Mouse (Mus musculus) left cerebral cortex, adult 11 months (tissue): Measurements from ENCODE around the gene Slc44a3.

ENCODE experiments used
- DNase-seq: peaks from one replicate; pipeline ENCODE4 v3.0.0; 2022; ENCODE audit warnings: low spot score

Gene Slc44a3

DNA sequence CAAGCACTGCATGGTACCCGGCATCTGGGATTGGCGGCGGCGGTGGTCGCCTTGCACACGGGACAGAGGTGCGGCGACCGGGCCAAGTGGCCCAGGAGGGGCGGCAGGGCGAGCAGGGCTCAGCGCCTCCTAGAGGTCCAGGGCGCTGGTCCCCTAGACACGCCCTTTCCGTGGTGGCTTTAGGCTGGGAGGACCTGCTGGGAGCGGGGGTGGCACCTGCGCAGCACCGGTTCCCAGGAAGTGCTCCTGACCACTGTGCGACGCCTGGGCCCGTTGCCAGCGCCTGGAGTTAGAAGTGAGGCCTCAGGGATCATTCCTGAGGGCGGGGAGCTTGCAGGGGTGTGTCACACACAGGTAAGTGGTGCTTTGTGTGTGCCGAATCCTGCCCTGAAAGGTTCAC lies at the start of gene Slc44a3:
Gene Slc44a3 (minus strand): TSS at position 229 of the 400 bp plus-strand sequence.
- no peak for DNase-seq

DNA sequence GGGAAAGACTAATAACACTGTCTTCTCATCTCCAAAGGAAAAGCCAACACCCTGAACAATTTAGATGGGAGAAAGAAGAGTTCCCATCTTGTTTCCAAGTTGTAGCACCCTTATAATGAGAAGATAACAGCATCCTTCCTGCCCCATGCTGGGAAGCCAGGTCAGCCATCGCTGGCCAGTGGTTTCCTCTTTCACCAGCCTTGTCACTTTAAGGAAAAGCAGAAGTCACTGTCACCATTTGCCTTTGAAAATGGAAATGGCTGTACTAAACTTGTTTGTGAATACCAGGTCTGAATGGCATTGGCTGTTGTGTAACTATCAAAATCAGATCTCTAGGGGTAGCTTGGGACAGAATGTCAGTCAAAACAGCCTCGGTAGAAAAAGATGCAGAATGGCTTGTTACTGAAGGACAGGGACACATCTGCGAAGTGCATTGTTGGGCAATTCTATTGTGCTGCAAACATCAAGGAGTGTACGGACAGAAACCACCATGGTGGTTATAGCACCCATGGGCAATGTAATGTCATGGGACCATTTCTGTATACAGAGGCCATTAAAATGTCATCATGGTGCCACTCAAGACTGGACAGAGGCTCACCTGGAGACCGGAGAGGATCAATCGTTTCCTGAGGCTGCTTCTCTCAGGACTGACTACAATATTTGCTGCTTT lies 47.8 kb upstream of the Slc44a3 start:
- no peak for DNase-seq

DNA sequence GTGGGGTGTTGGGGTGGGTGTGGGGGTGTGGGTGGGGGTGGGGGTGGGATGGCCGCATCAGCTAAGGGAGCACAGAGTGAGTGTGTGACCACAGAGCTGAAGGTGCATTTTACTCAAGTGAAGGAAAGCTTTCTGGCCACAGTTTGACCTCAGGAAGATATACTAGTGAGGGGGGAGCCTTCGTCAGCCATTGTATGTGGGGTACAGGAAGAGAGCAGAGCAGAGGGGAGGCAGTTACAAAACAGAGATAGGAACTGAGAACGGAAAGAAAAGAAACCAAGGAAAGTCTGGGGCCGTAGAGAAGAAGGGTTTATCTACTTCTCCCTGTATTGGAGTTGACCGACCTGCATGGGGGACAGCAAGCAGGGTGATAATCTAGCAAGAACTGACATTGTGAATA lies 47.2 kb upstream of the Slc44a3 start:
- DNase-seq = no peak

DNA sequence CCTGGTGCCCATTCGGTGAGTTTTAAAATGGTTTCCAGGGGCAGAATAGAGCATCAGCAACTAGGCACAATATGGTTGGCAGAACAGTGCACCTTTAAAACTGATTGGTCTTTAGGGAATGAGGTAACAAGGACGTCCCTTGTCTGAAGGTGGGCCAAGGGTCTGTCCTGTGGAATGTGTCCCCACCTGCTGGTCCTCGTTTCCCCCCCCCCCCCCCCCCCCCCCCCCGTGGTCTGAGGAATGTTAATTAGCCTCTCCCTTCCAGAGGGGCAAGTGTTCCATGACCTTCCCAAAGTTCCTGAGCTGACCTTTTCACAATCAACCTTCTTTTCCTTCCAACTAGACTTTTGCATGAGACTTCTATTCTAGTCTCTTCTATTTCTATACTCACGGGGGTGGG lies 46.5 kb upstream of the Slc44a3 start:
- DNase-seq = no peak

DNA sequence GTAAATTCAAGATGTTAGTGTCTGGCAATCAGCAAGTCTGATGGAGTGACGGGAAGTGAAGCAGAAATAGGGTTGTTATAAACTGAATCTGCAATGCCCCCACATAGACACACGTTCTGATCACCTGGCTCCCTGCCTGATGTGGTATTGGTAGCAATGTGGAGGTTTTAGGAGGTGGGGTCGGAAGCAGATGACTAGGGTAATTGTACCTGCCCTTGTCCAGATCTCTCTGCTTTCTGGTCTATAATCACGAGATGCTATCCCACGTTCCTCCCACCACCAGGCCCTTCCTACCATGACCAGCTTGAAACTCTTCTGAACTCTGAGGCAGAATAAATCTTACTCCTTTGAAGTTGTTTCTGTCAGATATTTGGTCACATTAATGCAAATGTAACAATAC lies 45.4 kb upstream of the Slc44a3 start:
- no peak for DNase-seq

DNA sequence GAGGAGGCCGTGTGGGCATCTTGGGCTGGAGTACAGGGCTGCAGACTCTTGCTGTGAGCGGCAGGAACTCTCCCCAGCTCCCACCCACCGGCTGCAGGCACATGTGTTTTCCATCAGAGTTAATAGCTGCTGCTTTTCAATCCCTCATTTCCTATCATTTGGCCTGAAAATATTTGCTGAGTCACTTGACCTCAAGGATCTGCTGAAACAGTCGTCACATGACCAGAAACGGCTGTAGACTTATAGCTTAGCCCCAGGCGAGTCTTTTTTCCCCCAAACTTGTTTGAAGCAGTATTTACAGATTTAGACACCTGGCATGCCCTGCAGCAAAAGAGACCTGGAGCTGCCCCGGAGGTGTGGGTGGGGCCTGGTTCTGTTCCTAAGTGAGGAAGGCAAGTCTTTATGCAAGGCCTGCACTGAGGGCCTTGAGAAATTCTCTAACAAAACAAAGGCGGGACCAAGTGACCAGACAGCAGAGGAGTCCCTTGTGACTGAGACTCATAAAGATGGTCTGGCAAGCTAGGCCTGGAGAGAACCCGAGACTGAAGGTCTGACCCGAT lies 44.9 kb upstream of the Slc44a3 start:
- DNase-seq = no peak

DNA sequence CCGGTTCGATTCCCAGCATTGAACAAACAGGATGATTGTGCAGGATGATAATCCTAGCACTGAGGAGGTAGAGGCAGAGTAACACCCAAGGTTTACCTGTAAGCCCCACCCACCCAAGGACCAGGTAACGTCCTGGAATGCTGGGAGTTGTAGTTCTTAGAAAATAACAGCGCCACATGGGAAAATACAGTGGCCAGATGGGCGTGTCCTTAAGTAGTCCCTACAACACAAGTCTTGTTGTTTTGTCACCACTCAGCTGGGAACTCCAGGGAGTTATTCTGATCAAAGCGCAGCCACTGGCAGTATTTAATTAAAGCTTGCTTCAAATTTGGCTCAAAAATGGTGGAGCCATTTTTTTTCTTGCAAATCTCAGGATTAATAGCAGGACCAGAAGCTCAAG lies 44.2 kb upstream of the Slc44a3 start:
- no peak for DNase-seq

DNA sequence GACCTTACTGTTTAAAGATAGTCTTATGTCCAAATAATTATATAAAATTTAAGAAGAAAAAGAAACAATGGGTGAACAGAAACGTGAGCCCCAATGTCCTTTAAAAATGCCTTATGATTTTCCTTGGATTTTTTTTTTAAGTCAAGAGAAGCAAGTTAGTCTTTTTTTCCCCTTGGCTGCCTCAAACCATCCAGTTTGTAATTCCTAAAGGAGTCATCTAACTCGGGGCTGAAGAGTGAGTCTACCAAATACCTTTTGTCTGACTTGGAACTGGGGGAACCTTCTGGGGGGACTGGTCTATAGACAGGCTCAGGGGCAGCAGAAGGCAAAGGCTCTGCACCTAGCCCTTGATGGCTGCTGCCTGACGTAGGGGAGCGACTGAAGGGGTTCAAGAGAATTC lies 42.2 kb upstream of the Slc44a3 start:
- DNase-seq = no peak

DNA sequence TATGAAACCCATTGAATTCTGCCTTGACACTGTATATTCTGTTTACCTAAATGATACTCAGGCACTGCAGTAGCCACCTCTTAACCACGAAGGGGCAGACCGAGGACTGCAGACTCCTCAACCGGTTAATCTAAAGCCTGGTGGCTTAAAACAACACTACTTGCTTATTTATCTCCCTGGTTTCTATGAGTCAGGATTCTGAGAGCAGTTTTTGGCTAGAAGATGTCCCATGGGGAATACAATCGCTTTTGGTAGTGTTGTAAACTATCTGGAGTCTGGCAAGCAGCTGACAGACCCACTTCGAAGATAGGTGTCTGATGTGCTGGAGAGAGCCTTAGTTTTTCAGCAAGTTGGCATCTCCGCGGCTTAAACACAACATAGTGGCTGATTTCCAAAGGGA lies 41.7 kb upstream of the Slc44a3 start:
- DNase-seq = no peak

DNA sequence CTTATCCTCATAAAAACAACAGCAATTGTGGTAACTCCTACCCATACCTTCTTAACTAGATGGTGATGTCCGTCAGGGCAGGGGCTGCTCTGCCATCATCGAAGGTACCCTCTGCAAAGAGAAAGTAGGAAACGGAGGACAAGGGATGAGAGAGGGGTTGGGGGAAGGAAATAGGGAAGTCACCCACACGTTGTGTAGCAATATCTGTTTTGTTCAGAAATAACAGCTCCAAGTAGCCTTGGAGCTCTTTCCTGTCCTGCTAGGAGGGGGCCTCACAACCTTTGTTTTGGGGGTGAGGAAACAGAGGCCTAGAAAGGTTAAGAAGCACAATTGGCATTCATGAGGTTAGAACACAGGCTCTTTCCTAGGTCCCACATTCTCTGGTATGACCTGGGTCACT lies 39.3 kb upstream of the Slc44a3 start:
- no peak for DNase-seq

DNA sequence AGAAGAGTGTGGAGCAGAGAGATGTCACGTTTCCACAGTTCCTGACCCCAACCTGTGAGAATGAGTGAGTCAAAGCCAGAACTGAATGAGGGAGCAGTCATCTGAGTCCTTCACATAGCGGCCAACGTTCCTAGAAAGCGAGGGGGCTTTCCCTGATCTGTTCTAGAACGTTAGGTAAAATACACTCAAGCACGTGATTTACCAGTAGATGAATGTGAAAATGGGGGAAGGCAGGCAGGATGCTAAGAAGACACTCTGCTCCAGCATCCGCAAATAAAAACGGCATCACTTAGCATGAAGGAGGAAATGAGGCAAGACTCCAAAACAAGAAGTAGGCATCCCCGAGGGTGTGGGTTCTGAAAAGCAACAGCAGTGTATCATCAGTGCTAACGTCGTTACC lies 38.4 kb upstream of the Slc44a3 start:
- DNase-seq = no peak

DNA sequence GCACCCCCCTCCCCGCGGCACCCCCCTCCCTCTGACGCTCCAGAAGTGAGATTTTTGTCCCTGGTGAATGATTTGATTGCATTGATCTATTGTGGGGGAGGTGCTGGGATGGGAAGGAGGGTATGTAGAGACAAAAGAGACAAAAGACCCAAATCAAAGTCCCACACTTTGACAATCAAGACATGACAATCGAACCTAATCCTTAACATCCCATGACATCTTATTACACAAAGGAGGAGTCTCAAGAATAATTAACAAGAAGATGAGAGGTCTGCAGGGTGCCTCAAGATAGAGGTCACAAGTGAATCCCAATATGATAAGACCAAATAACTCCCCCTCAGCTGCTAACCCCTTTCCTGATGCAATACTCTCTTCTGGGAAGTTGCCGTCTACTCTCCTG lies 37.6 kb upstream of the Slc44a3 start:
- DNase-seq = no peak

DNA sequence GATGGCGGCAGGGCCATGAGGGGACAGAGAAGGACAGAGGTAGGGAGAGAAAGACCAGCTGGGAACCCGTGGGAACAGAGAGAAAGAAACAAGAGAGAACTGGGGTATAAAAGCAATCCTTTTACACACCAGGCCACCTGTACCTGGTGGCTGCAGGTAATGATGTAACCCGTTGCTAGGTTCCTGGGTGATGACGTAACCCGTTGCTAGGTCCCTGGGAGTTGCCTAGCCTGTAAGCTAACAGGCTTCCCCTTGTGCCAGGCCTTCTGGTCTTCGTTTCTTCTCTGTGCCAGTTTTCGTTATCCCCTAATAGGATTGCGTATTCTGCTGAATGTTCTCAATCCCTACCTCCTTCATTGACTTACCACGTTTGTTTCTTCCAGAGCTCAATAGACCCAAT lies 36.8 kb upstream of the Slc44a3 start:
- no peak for DNase-seq

DNA sequence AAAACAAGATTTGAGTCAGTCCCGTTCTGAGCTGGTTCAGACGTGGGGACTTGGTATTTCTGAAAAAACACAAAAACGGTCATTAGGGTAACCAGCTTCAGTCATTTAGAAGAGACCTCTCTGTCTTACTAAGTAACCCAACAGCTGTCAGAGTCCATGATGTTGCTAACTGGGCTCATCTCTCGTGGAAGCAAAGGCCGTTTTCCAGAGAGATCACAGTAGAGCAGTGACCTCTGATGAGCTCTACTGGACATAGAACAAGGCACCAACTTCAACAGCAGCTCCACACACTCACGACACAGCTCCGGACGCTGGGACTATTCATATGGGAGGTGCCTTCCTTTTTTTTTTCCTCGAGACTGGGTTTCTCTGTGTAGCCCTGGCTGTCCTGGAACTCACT lies 35.7 kb upstream of the Slc44a3 start:
- DNase-seq = no peak

DNA sequence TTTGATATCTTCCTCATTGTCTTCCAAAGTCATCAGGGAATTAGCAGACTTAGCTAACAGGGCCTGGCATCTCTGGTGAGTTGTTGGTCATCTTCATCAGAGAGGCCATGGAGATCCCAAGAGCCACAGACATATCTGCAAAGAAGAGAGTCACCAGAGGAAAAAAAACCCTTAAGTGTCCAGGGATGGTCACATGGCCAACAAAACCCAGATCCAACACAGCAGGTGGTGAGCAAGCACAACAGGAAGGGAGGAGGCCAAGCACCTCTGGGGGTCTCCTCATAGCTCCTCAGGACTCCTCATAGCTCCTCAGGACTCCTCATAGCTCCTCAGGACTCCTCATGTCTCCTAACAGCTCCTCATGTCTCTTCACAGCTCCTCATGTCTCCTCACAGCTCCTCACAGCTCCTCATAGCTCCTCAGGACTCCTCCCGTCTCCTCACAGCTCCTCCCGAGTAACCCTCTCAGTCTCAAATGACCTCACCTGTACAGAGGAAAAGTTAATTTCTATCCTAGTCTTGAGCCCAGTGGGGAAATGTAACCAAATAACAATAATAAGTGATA lies 35.2 kb upstream of the Slc44a3 start:
- no peak for DNase-seq

DNA sequence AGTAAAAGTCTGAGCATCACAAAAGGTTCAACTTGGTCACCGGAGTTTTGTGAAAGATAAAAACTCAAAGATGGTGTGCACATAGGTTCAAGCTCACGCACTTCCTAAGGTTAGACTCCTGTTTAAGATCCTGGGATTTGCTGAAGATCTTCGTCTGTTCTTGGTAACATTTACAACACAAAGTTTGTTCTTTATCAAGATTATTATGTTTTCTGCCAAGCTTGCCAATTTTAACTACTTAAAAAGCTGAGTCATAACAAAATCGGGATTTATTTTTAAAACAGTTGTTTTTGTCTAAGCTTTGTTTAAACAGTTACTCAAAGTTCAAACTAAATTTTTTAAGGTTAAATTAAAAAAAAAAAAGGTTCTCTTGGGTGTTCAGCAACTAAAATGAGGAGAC lies 34.7 kb upstream of the Slc44a3 start:
- DNase-seq = no peak

DNA sequence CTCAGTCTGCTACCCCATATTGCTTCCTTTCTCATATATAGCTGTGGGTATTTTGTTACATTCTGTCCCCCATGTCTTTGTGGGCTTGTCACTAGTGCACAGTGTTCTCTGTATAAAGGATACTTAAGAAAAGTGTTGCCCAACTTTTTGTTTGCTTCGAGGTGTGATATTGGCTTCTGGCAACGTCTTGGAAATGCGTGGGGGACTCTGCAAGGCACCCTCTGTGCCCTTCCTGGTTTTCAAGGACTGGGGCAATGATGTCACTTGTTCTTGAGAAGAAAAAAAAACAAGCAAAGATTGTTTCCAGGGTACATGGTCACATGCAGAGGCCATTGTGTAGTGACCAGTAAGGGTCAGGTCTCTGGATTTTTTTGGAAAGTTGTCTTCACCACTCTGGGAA lies 29.6 kb upstream of the Slc44a3 start:
- DNase-seq = no peak

DNA sequence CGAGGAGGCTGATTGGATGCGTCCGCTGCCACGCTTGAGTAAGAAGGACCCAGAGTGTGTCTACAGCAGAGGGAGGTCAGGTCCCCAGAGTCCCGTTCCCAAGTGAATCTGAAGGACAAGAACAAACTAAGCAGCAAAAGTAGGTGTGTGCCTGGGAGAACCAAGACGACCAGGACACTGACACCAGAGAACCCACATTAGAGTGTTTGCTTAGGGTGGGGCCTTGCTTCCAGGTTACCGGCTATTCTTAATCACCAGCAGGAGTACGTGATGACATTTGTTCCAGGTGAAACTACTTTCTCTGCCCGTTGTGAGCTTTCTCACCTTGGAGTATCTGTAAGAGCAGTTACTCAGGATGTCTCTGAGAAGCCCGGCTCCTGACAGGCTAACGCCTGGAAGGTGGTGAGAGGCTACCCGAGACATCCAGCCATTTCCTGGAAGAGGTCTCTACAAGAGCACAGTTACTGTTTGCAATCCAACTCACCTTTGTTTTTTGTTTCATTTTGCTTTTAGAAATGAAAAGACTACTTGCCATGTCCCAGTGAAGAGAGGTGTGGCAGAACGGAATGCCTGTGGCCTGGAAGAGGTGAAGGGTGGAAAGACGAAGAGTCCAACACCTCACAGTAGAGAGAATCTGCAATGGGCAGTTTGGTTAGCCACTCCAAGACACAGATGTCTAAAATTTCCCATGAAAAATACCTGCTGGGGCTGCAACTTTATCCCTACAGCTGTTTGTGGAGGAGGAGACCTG lies 28.1 kb upstream of the Slc44a3 start:
- DNase-seq = no peak

DNA sequence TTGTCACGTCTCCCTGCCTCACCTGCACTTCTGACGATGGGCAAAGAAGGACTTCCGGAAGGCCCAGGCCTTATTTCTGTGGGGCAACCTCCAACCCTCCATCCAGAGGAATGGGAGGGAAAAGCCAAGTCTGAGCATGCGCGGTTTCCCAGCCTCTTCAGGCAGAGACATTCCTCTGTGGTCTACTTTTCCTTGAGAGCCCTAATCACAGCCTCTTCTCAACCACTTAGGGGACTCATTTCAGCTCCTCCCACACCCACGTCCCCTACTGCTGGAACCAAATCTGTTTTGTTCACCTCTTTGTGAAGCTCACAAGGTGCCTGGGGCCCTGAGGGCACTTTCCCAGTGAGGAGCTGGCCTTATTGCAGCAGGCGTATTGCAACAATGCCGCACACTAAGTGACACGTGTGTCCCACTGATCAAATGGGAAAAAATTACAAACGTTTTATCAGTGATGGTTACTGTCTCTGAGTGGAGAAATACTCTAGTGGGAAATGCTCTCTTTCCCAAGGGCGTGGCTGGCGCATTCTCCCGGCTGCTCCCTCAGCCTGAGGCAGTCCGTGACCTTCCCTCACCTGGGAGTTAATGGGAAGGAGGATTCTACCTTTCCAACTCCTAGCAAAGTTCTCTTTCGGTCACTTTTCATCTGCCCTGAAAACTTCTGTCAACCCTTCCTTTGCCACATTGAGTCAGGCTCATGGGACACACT lies 27.4 kb upstream of the Slc44a3 start:
- DNase-seq = no peak

DNA sequence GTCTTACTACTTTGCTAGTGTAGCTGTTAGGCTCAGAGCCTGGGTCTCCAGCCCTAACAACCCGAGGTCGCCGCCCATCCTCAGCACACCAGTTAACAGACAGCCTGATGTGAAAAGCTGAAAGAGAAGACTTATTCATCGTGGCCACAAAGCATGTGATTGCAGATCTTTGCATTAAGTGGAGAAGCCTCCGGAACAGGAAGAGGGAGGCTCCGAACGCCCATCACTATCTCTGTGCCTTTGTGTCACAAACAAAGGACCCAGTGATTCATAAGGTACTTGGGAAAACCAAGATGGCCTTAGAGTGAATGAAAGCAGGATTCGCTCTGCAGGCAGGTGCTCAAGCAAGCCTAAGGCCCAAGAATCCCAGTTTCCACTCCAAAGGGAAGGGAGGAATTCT lies 26.7 kb upstream of the Slc44a3 start:
- no peak for DNase-seq

DNA sequence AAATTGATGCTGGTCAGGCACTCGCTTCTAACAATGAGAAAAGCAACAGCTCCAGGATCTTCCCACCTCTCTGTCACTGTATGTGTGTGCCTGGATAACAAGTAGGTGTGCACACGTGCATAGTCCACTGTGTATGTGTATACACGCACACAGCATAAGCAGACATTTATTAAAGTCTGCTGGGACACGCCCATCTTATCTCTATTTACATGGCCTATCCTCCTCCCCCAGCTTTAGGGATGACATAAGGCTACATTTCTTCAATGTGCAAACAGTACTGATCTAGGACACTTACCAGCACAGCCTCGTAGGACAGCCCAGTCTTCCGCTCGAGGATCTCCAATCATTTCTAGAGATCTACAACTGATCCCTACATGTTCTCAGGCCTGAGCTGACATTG lies 24.1 kb upstream of the Slc44a3 start:
- DNase-seq = no peak

DNA sequence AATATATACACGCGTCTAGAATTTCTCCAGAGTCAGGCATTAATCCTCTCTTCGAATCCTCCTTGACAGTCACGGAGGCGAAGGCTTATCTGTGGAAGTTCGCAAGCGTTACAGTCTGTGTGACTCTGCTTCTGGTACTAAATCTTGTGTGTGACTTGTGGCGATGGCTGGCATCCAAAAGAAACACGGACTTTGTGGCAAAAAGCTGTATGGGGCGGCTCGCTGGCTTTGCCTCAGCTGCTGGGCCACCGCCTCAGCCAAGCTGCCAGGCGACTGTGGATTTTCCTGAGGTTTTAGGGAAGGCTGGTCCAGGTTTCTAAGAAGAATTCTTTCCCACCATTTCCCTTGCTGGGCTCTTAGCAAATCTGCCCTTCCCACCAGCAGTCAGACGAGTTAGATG lies 21.1 kb upstream of the Slc44a3 start:
- no peak for DNase-seq

DNA sequence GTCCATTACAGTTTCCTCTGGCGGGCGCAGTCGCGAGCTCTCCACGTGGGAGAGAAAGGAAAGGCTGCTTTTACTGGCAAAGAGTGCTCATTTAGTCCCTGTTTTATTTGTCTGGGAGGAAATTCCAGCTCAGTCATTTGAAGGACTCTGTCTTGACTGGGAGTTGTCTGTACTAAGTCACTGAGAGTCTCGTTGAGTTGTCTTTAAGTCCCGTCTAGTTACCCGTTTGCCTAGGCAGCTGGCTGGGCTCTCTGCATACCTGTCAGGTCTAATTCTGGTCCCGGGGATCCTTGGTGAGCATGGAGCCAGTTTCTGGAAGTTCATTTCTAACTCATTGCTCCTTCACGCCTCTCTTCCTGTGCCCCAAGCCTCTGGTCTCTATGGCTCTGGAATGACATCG lies 20.5 kb upstream of the Slc44a3 start:
- DNase-seq = no peak
